Mouse (Mus musculus): ENCODE results near the gene Cyp1a1. TPM values are rescaled to one million over a fixed set of nuclear protein-coding genes. Genes with fewer than 3 reads are reported as not detected.

Cyp1a1 gene
- polyA plus RNA-seq, 2 experiments = 0.04 TPM; not detected in 1

GRCm38 (mm10) chr9:57712194-57712593, 24.5 kb downstream of the Cyp1a1 start:
- Histone ChIP-seq H3K4me2 (replicated peaks; ENCODE audit: low read depth, low read length, severe bottlenecking) (no peak overlapping the region), H3K4me3 (replicated peaks; ENCODE audit: low read length) (no peak overlapping the region), H3K27me3 (ENCODE audit: control insufficient read depth, insufficient read depth, low read length) (no peaks in the 10 kb centered on the region), H3K36me3 (ENCODE audit: control insufficient read depth, insufficient read depth, low read length) (peaks cover 36% of the 10 kb centered on the region), H3K27ac (replicated peaks; ENCODE audit: low read depth, low read length) (no peak overlapping the region), H3K9me3 (ENCODE audit: control insufficient read depth, low read length) (0 out of 2 replicates have a peak, but pooled peaks cover 3% of the 10 kb centered on the region), H3K4me1 (ENCODE audit: control insufficient read depth, insufficient read depth, low read length) (peaks cover 8% of the 10 kb centered on the region), H3K9ac (ENCODE audit: low read depth, low read length, severe bottlenecking) (no peak overlapping the region)
- TF ChIP-seq POLR2A (IDR thresholded peaks at IDR 0.05; ENCODE audit: borderline replicate concordance, extremely low read depth, insufficient read depth, insufficient read length) = no peak
- no peak for DNase-seq (ENCODE audit: low spot score)
- ATAC-seq (ENCODE audit: low FRiP score, low read depth) = no peak
- 74% methylated on average over 2 of the region's 2 CpGs for WGBS

GRCm38 (mm10) chr9:57718408-57718807, 30.7 kb downstream of the Cyp1a1 start:
- Histone ChIP-seq H3K4me3 (replicated peaks; ENCODE audit: low read length) (no peak overlapping the region), H3K36me3 (ENCODE audit: control insufficient read depth, insufficient read depth, low read length) (peaks cover 66% of the 10 kb centered on the region), H3K27me3 (ENCODE audit: control insufficient read depth, insufficient read depth, low read length) (no peaks in the 10 kb centered on the region), H3K4me2 (replicated peaks; ENCODE audit: low read depth, low read length, severe bottlenecking) (no peak overlapping the region), H3K4me1 (ENCODE audit: control insufficient read depth, insufficient read depth, low read length) (no peaks in the 10 kb centered on the region), H3K9me3 (ENCODE audit: control insufficient read depth, low read length) (no peaks in the 10 kb centered on the region), H3K9ac (ENCODE audit: low read depth, low read length, severe bottlenecking) (no peak overlapping the region), H3K27ac (replicated peaks; ENCODE audit: low read depth, low read length) (no peak overlapping the region)
- 86% methylated on average over 7 of the region's 7 CpGs for WGBS
- DNase-seq (ENCODE audit: low spot score) (no peak), ATAC-seq (ENCODE audit: low FRiP score, low read depth) (no peak)
- TF ChIP-seq POLR2A (IDR thresholded peaks at IDR 0.05; ENCODE audit: borderline replicate concordance, extremely low read depth, insufficient read depth, insufficient read length) = no peak

GRCm38 (mm10) chr9:57720736-57721135, 33.0 kb downstream of the Cyp1a1 start:
- no peak for DNase-seq (ENCODE audit: low spot score)
- H3K27ac ChIP-seq (replicated peaks; ENCODE audit: low read depth, low read length) = no peak overlapping the region
- no peak for TF ChIP-seq POLR2A (IDR thresholded peaks at IDR 0.05; ENCODE audit: borderline replicate concordance, extremely low read depth, insufficient read depth, insufficient read length)
- peaks cover 54% of the 10 kb centered on the region for H3K36me3 ChIP-seq (ENCODE audit: control insufficient read depth, insufficient read depth, low read length)
- H3K4me3 ChIP-seq (replicated peaks; ENCODE audit: low read length) = no peak overlapping the region
- no peak overlapping the region for H3K4me2 ChIP-seq (replicated peaks; ENCODE audit: low read depth, low read length, severe bottlenecking)
- H3K4me1 ChIP-seq (ENCODE audit: control insufficient read depth, insufficient read depth, low read length) = no peaks in the 10 kb centered on the region
- H3K9ac ChIP-seq (ENCODE audit: low read depth, low read length, severe bottlenecking) = no peak overlapping the region
- no peak for ATAC-seq (ENCODE audit: low FRiP score, low read depth)
- H3K9me3 ChIP-seq (ENCODE audit: control insufficient read depth, low read length) = no peaks in the 10 kb centered on the region
- WGBS = 83% methylated on average over 3 of the region's 3 CpGs
- no peaks in the 10 kb centered on the region for H3K27me3 ChIP-seq (ENCODE audit: control insufficient read depth, insufficient read depth, low read length)

GRCm38 (mm10) chr9:57722371-57722770, 34.6 kb downstream of the Cyp1a1 start:
- 81% methylated on average over 1 of the region's 1 CpGs for WGBS
- Histone ChIP-seq H3K9ac (ENCODE audit: low read depth, low read length, severe bottlenecking) (no peak overlapping the region), H3K9me3 (ENCODE audit: control insufficient read depth, low read length) (no peaks in the 10 kb centered on the region), H3K4me2 (replicated peaks; ENCODE audit: low read depth, low read length, severe bottlenecking) (no peak overlapping the region), H3K4me3 (replicated peaks; ENCODE audit: low read length) (no peak overlapping the region), H3K4me1 (ENCODE audit: control insufficient read depth, insufficient read depth, low read length) (no peaks in the 10 kb centered on the region), H3K27ac (replicated peaks; ENCODE audit: low read depth, low read length) (no peak overlapping the region), H3K36me3 (ENCODE audit: control insufficient read depth, insufficient read depth, low read length) (peaks cover 59% of the 10 kb centered on the region), H3K27me3 (ENCODE audit: control insufficient read depth, insufficient read depth, low read length) (no peaks in the 10 kb centered on the region)
- DNase-seq (ENCODE audit: low spot score) (no peak), ATAC-seq (ENCODE audit: low FRiP score, low read depth) (no peak)
- TF ChIP-seq POLR2A (IDR thresholded peaks at IDR 0.05; ENCODE audit: borderline replicate concordance, extremely low read depth, insufficient read depth, insufficient read length) = no peak

GRCm38 (mm10) chr9:57723315-57723715, 35.6 kb downstream of the Cyp1a1 start:
- ATAC-seq (ENCODE audit: low FRiP score, low read depth) (no peak), DNase-seq (ENCODE audit: low spot score) (no peak)
- H3K4me2 ChIP-seq (replicated peaks; ENCODE audit: low read depth, low read length, severe bottlenecking) = no peak overlapping the region
- 71% methylated on average over 5 of the region's 5 CpGs for WGBS
- no peak for TF ChIP-seq POLR2A (IDR thresholded peaks at IDR 0.05; ENCODE audit: borderline replicate concordance, extremely low read depth, insufficient read depth, insufficient read length)
- H3K9ac ChIP-seq (ENCODE audit: low read depth, low read length, severe bottlenecking) = no peak overlapping the region; the same call in 1 of the 2 replicates
- H3K9me3 ChIP-seq (ENCODE audit: control insufficient read depth, low read length) = no peaks in the 10 kb centered on the region
- no peak overlapping the region for H3K27ac ChIP-seq (replicated peaks; ENCODE audit: low read depth, low read length)
- H3K4me3 ChIP-seq (replicated peaks; ENCODE audit: low read length) = no peak overlapping the region
- H3K36me3 ChIP-seq (ENCODE audit: control insufficient read depth, insufficient read depth, low read length) = peaks cover 58% of the 10 kb centered on the region
- H3K27me3 ChIP-seq (ENCODE audit: control insufficient read depth, insufficient read depth, low read length) = no peaks in the 10 kb centered on the region
- H3K4me1 ChIP-seq (ENCODE audit: control insufficient read depth, insufficient read depth, low read length) = no peaks in the 10 kb centered on the region

GRCm38 (mm10) chr9:57723796-57724195, 36.1 kb downstream of the Cyp1a1 start:
- Histone ChIP-seq H3K9me3 (ENCODE audit: control insufficient read depth, low read length) (no peaks in the 10 kb centered on the region), H3K27me3 (ENCODE audit: control insufficient read depth, insufficient read depth, low read length) (no peaks in the 10 kb centered on the region), H3K4me2 (replicated peaks; ENCODE audit: low read depth, low read length, severe bottlenecking) (no peak overlapping the region), H3K36me3 (ENCODE audit: control insufficient read depth, insufficient read depth, low read length) (peaks cover 55% of the 10 kb centered on the region), H3K9ac (ENCODE audit: low read depth, low read length, severe bottlenecking) (no peak overlapping the region), H3K27ac (replicated peaks; ENCODE audit: low read depth, low read length) (no peak overlapping the region), H3K4me1 (ENCODE audit: control insufficient read depth, insufficient read depth, low read length) (no peaks in the 10 kb centered on the region), H3K4me3 (replicated peaks; ENCODE audit: low read length) (no peak overlapping the region)
- no peak for DNase-seq (ENCODE audit: low spot score)
- no peak for ATAC-seq (ENCODE audit: low FRiP score, low read depth)
- WGBS = 87% methylated on average over 5 of the region's 5 CpGs
- no peak for TF ChIP-seq POLR2A (IDR thresholded peaks at IDR 0.05; ENCODE audit: borderline replicate concordance, extremely low read depth, insufficient read depth, insufficient read length)

All from limb, embryonic 14.5 days (tissue).